Mouse (Mus musculus) layer of hippocampus, postnatal 36 days (tissue): ENCODE measurements around the gene Mdga1. TPM values are rescaled to one million over a fixed set of nuclear protein-coding genes. Genes with fewer than 3 reads are reported as not detected.

Experiments
- DNase-seq, 2 experiments: peaks; one replicate each; pipeline ENCODE4 v3.0.0; 2022
- total RNA-seq, 2 experiments: library from RNA; stranded (reverse); gene quantifications; 2 replicates each; pipeline ENCODE4 v1.2.3; 2021

Mdga1 gene
- total RNA-seq, 2 experiments from 2014 or later, result 65.5 to 73.2 TPM

- no peak for DNase-seq
Measured at GRCm38 (mm10) chr17:29918791-29919551, 50.9 kb downstream of the Mdga1 start.

- DNase-seq, result no peak
Measured at GRCm38 (mm10) chr17:29916968-29917367, 52.9 kb downstream of the Mdga1 start.

GRCm38 (mm10) chr17:29915820-29916219, 54.1 kb downstream of the Mdga1 start:
- DNase-seq, result no peak

DNA sequence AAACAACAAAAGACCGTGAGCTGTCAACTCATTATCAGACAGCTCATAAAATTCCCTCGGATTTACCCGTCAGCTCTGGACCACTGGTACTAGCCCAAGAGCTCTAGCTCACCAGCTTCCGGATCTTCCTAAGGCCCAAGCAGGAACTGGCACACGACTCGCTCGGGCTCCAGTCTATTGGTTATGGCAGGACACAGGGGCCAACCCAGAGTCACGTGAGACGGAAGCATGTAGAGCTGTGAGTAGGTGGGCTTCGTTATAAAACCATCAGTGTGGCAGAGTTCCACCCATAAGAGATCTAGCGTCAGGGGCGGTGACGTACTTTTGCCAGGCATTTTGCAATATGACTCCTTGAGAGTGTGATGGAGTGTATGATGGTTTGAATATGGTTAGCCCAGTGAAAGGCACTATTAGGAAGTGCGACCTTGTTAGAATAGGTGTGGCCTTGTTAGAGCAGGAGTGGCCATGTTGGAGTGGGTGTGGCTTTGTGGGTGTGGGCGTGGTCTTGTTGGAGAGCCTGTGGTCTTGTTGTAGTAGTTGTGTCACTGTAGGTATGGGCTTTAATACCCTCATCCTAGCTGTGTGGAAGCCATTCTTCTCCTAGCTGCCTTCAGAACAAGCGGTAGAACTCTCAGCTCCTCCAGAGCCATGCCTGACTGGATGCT, 56.5 kb downstream of the Mdga1 start:
- no peak for DNase-seq

DNA sequence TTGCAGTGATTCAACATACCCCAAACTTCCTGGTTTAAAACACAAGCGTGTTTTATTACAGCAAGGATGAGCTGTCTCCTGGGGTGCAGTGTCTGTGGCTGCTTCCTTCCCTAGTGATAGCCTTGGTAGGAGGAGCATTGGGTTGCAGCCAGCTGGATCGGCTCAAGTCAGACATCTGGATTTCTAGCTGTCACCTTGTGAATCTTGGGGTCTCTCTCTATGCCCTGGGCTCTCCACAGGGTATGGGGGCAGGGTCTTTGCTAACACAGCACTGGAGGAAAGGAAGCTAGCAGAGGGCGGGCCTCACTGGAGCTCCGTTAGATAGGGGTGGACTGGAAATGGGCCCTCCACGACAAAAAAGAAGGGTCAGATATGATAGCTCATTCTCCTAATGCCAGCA, 57.2 kb downstream of the Mdga1 start:
- DNase-seq, result no peak

DNA sequence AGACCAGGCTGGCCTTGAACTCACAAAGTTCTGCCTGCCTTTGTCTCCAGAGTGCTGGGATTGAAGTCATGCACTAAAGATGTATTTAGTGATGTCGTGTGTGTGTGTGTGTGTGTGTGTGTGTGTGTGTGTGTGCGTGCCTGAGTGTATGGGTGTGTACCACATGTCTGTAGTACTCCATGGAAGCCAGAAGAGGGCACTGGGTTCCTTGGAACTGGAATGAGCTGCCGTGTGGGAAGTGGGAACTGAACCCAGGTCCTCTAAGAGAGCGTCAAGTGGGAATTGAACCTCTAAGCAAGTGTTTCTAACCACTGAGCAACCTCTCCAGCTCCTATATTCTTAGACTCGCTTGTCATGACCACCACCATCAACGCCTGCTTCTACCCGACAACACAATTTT, 60.9 kb downstream of the Mdga1 start:
- DNase-seq, result no peak

GRCm38 (mm10) chr17:29904694-29905093, 65.2 kb downstream of the Mdga1 start:
- DNase-seq, result no peak

DNA sequence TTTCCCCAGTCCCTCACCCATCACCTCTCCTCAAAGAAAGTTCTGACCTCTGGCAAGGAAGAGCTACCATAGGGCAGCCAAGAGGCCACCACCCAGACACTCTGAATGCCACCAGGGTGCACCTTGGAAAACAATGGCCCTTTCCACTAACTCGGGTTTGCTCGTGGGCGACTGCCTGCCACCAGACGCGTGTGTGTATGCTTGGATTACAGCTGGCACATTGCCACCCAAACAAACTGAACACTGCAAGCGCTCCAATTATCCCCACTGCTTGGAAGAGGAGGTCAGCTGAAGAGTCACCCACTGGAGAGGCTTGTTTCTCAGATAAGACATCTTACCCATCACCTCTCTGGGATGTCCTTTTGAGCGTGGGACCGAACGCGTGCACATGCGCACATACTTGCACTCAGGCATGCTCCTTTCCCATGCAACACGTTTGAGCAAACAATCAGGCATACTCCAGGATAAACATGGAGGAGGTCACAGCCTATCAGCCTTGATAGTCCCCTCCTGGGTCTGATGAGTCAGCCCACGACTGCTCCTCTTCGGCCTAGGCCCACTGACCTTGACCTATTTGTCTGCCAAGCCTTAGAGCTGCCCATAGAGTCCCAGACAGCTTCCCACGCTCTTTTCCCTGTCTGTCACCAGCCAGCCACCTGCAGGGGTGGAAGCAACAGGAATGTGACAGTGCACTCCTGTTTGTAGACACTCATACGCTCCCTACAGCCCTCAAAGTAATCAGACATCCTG, 67.3 kb downstream of the Mdga1 start:
- DNase-seq, result no peak

DNA sequence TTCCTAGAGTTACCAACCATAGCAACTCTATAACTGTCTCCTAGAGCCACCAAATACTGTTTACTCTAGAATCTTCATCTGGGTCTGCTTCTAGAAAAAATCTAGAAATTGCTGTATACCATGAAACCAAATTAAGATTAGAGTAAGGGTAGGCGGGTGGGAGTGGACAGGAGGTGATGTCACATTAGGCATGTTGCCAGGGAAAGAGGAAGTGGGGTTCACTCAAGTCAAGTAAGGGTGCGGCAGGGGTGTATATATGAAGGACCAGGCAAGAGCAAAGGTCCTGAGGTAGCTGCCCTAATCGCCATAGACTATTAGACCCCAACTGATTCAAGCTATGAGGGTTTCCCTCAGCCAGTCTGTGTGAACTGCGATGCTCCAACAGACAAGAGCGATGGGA, 69.6 kb downstream of the Mdga1 start:
- no peak for DNase-seq

GRCm38 (mm10) chr17:29896181-29897054, 73.5 kb downstream of the Mdga1 start:
- no peak for DNase-seq

DNA sequence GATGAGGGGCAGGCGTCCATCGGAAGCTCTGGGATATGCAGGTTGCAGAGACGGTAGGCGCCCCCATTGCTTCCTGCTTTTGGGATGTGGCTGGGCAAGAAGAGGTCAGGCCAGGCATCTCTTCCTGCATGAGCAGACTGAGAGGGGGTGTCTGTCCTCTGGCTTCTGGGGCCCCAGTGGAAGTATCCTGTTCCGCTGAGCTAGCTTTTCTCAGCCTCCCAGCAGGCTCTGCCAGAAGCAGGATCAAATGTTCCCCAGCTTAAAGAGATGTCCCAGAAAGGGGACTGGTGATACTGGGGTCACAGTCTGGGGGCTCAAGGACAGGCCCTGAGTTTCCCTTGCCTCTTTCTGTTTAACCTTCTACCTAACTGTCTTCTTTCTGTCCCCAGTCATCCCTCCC, 74.3 kb downstream of the Mdga1 start:
- no peak for DNase-seq

- DNase-seq, result no peak
Measured at GRCm38 (mm10) chr17:29894965-29895364, 74.9 kb downstream of the Mdga1 start.

- no peak for DNase-seq
Measured at GRCm38 (mm10) chr17:29890451-29891110, 79.3 kb downstream of the Mdga1 start.

GRCm38 (mm10) chr17:29888981-29889980, 80.6 kb downstream of the Mdga1 start:
- DNase-seq, result peak; percentile 66 to 74

GRCm38 (mm10) chr17:29887881-29888826, 81.7 kb downstream of the Mdga1 start:
- DNase-seq, result peak; percentile 72 to 73

DNA sequence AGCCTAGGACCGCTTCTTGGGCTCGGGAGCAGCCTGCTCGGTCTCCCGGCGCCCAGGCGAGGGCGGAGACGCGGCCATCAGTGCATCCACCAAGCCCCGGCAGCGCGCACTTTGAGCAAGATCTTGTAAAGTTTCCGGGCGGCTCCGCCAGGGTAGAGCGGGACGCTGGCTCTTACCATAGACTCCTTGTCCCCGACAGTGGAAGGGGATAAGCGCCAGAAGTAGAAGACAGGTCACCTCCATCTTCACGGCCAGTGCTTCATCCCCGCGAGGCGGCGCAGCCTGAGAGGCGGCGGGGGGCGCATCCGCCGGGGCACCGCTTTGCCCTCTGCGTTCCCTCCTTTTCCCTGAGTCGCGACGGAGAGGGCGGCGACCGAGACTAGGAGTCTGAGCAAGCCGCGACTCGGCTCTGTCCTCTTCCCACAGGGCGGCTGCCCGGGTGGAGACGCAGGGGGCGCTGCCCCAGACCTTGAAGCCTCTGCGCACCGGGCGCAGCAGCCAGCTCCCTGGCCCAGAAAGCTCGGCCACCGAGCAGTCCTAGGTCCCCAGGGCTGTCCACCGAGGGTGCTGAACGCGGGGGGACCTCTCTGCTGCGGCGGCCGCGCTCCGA, 82.5 kb downstream of the Mdga1 start:
- DNase-seq, result no peak

DNA sequence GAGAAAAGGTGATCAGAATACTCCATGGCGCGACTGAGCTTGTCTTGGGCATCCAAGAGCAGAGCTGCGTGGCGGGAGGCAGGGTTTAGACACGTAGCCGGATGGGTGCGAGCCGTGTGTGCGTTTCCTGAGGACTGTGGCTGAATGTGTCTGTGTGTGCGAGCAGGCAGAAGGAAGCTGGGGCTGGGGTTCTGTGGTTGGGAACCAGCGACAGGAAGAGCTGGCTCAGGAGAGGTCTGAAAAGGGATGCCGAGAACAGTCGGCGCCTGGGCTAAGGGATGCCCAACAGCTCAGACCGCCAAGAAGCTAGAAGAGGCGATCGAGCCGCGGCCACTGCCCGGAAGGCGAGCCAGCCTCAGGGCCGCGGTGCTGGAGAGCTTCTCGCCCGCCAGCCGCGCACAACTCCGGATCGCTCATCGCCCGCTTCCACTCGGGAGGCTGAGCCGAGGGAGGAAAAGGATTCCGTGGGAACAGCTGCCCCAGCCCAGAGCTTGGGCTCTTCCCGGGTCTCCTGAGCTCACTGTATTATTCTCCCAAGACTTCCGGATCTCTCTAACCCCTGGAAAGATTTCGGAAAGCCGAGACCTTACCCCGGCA, 83.1 kb downstream of the Mdga1 start:
- peak; percentile 36 to 46 for DNase-seq

GRCm38 (mm10) chr17:29886061-29886460, 83.8 kb downstream of the Mdga1 start:
- DNase-seq, result no peak
